Mouse (Mus musculus): ENCODE results near the gene Prss56. TPM values are rescaled to one million over a fixed set of nuclear protein-coding genes. Genes with fewer than 3 reads are reported as not detected.
A peak's percentile ranks its signal among the peaks of the same experiment; 100 is the strongest.

The Prss56 gene
- polyA plus RNA-seq, 1 experiment from 2014 or later, result not detected

DNA sequence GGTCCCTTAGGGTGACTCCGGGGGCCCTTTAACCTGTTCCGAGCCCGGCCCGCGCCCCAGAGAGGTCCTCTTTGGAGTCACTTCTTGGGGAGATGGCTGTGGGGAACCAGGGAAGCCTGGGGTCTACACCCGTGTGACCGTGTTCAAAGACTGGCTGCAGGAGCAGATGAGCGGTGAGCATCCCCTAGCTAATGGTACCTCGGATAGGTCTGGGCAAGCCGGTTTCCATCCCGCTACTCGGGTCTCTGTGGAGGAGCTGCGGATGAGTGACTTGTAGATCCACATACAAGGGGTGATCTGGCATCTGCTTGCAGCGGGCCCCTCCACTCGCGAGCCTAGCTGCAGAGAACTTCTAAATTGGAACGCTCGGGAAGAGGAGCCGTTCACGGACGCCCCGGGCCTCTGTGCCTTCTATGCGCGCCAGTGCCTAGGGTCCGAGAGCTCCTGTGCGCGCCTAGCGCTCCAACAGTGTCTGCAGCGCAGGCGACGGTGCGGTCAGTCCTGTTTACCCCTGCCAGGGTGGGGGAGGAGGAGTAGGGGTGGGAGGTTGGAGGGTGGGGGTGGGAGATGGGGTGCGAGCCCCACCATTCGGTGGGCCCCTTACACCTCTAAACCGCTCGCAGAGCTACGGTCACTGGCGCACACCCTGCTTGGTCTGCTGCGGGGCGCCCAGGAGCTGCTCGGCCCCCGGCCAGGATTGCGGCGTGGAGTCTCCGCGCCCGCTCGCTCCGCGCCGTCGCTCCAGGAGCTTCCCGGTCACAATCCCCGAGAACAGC, 3.3 kb downstream of the Prss56 start:
- WGBS, result under 1% methylated on average over 53 of the region's 54 CpGs
- ATAC-seq (ENCODE audit: low FRiP score), result peak; percentile 39
- Histone ChIP-seq H3K9ac (peak overlapping the region; percentile 57), H3K4me1 (peaks cover 21% of the 10 kb centered on the region), H3K4me2 (peak overlapping the region; percentile 84), H3K9me3 (no peaks in the 10 kb centered on the region), H3K27me3 (peaks cover 78% of the 10 kb centered on the region), H3K27ac (no peak overlapping the region), H3K36me3 (replicated peaks) (no peaks in the 10 kb centered on the region), H3K4me3 (replicated peaks) (peak overlapping the region; percentile 44)

DNA sequence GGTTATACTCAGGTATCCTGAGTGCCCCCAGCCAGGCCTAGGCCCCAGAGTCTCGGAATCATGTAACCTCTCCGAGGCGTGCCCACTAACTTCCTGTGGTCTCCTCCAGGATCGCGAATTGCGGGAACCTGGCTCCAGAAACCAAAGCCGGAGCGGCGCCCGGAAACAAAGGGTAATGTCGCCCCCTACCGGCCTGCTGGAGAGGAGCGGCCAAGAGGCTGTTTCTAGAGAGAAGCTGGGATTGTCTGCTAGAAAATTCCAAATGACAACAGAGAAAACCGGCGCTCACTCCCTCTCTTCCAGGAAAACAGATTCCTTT, 3.9 kb downstream of the Prss56 start:
- 0% methylated on average over 15 of the region's 15 CpGs for WGBS
- Histone ChIP-seq H3K9me3 (no peaks in the 10 kb centered on the region), H3K4me3 (replicated peaks) (peak overlapping the region; percentile 44), H3K9ac (peak overlapping the region; percentile 57), H3K4me2 (peak overlapping the region; percentile 84), H3K4me1 (peaks cover 21% of the 10 kb centered on the region), H3K27me3 (peaks cover 76% of the 10 kb centered on the region), H3K27ac (no peak overlapping the region), H3K36me3 (replicated peaks) (no peaks in the 10 kb centered on the region)
- ATAC-seq (ENCODE audit: low FRiP score), result peak; percentile 54

DNA sequence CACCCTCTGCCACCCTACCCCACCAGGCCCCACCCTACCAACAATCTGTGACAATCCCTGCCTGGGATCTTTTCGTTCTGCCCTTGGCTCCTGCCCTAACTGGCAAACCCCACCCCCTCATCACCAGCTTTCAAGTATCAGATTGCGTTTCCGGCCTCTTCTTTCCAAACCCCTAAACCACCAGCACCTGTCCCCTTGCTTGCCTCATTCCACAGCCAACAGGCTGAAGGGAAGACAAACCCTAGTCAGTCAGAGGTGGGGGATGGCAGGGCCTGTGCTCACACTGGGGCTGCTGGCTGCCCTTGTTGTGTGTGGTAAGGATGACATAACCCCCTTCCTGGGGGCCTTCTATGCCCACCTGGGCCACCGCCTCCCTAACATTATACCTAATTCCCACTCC, 7.3 kb downstream of the Prss56 start, which contains the start of gene Chrnd:
Gene Chrnd (plus strand): TSS at position 179 of the 400 bp plus-strand sequence.
- Histone ChIP-seq H3K4me1 (peaks cover 8% of the 10 kb centered on the region), H3K4me2 (no peak within 1 kb of the TSS), H3K27me3 (peaks cover 46% of the 10 kb centered on the region), H3K9ac (no peak within 1 kb of the TSS), H3K27ac (no peak within 1 kb of the TSS), H3K9me3 (no peaks in the 10 kb centered on the region), H3K36me3 (replicated peaks) (no peaks in the 10 kb centered on the region), H3K4me3 (replicated peaks) (no peak within 1 kb of the TSS)
- WGBS, result 34% methylated on average over 4 of the region's 4 CpGs
- ATAC-seq (ENCODE audit: low FRiP score), result no peak

DNA sequence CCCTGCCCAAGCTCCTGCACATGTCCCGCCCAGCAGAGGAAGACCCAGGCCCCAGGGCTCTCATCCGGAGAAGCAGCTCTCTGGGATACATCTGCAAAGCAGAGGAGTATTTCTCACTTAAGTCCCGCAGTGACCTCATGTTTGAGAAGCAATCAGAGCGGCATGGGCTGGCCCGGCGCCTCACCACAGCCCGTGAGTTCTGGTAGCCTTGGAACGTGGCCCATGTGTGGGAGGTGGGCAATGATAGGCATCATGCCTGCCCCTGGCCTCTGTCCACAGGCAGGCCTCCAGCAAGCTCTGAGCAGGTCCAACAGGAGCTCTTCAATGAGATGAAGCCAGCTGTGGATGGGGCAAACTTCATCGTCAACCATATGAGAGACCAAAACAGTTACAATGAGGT, 14.2 kb downstream of the Prss56 start:
- no peak overlapping the region for H3K9ac ChIP-seq
- H3K4me3 ChIP-seq (replicated peaks), result no peak overlapping the region
- H3K4me2 ChIP-seq, result no peak overlapping the region
- 85% methylated on average over 9 of the region's 9 CpGs for WGBS
- no peaks in the 10 kb centered on the region for H3K4me1 ChIP-seq
- no peaks in the 10 kb centered on the region for H3K9me3 ChIP-seq
- H3K27ac ChIP-seq, result no peak overlapping the region
- H3K27me3 ChIP-seq, result 0 out of 2 replicates have a peak, but pooled peaks cover 10% of the 10 kb centered on the region
- ATAC-seq (ENCODE audit: low FRiP score), result no peak
- H3K36me3 ChIP-seq (replicated peaks), result no peaks in the 10 kb centered on the region

DNA sequence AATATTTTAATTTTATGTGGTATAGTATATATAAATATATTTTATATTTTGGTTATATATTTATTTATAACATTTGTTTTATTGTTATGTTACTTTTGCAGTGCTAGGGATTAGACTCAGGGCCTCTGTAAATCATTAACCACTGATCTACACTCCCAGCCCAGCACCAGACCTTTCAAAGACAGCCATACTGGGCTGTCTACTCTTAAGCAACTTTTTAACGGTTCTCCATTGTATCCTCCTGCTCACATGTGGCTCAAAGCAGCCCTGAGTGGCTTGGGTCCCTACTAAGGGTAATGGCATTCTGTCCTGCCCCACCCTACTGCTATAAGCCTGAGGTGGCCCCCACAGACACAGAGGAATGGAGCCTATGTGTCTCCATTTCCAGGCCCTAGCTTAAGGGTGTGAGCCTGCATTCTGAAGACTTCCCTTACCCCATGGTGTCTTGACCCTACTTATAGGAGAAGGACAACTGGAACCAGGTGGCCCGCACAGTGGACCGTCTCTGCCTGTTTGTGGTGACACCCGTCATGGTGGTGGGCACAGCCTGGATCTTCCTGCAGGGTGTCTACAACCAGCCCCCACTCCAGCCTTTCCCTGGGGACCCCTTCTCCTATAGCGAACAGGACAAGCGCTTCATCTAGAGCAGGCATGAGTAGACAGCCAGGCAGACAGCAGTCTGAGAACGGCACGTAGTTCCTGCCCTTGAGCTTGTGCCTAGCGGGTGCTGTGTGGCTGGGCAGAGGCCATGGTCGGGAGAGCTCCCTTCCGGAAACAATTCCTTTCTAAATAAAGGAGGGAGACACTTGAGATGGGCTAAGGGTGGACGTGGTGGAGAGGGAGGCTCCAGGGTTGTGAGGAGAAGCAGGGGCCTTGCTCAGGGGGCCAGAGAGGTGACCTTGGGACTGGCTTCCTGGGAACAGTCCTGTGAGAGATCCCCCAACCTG, 15.3 kb downstream of the Prss56 start:
- Histone ChIP-seq H3K9ac (no peak overlapping the region), H3K36me3 (replicated peaks) (no peaks in the 10 kb centered on the region), H3K4me1 (no peaks in the 10 kb centered on the region), H3K9me3 (no peaks in the 10 kb centered on the region), H3K27me3 (0 out of 2 replicates have a peak, but pooled peaks cover 9% of the 10 kb centered on the region), H3K4me3 (replicated peaks) (no peak overlapping the region), H3K27ac (no peak overlapping the region), H3K4me2 (no peak overlapping the region)
- 76% methylated on average over 12 of the region's 12 CpGs for WGBS
- ATAC-seq (ENCODE audit: low FRiP score), result no peak

DNA sequence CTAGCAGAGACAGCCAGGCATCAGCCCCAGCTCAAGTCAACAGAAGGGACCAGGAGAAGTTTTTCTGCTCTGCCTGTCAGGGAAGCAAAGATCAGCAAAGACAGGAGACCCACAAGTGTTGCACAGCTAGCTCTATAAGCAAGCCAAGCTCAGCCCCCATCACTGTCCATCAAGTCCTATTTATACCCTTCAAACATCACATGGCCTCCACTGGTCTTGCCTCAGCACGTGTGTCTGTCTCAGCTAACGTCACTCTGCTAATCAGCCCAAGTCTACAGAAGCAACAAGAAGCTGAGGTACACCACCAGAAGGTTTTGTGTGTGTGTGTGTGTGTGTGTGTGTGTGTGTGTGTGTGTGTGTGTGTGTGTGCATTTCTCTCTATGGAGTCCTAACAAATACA, 17.7 kb downstream of the Prss56 start:
- H3K4me3 ChIP-seq (replicated peaks), result no peak overlapping the region
- H3K4me2 ChIP-seq, result no peak overlapping the region
- H3K36me3 ChIP-seq (replicated peaks), result no peaks in the 10 kb centered on the region
- 76% methylated on average over 2 of the region's 2 CpGs for WGBS
- no peak overlapping the region for H3K27ac ChIP-seq
- no peak for ATAC-seq (ENCODE audit: low FRiP score)
- peaks cover 15% of the 10 kb centered on the region for H3K27me3 ChIP-seq
- no peaks in the 10 kb centered on the region for H3K9me3 ChIP-seq
- no peak overlapping the region for H3K9ac ChIP-seq
- no peaks in the 10 kb centered on the region for H3K4me1 ChIP-seq

DNA sequence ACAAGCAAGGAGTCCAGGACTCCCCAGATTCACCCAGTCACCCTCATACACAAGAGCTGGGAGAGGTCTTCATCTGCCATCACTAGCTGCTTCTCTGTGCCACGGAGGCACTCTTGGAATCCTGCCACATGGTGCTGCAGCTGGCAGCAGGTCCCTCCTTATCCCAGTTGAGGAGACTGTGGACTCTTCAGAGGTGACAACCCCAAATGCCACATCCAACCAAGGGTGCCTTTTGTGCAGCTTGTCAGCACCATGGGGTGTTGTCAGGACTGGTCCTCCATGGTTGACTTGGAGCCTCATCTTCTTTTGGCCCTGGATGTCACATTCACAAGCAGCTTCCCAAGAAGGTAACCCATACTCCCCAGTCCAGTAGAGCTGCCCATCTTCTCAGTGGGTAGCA, 18.7 kb downstream of the Prss56 start:
- WGBS, result 44% methylated on average over 1 of the region's 1 CpGs
- Histone ChIP-seq H3K9me3 (no peaks in the 10 kb centered on the region), H3K27ac (no peak overlapping the region), H3K9ac (no peak overlapping the region), H3K4me3 (replicated peaks) (no peak overlapping the region), H3K36me3 (replicated peaks) (no peaks in the 10 kb centered on the region), H3K4me2 (no peak overlapping the region), H3K4me1 (no peaks in the 10 kb centered on the region), H3K27me3 (peaks cover 25% of the 10 kb centered on the region)
- no peak for ATAC-seq (ENCODE audit: low FRiP score)

DNA sequence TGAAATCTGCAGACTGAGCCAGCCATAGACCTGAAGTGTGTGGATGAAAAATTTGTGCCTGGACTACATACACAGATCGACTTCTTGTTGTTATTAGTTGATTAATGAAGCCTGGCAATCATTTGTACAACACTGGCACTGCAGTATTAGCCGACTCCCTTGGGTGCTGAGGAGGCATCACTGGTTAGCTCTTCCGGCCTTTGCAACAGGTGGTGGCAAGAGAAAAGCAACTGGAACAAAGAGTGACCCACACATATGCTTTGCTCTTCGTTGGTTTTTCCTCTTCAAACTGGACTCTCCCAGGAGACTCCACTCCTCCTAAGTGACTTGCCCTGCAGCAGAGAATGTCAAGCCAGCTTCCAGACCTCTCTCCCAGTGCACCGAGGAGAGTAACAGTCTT, 20.7 kb downstream of the Prss56 start:
- no peak for ATAC-seq (ENCODE audit: low FRiP score)
- no peak overlapping the region for H3K4me2 ChIP-seq
- WGBS, result 80% methylated on average over 5 of the region's 5 CpGs
- H3K36me3 ChIP-seq (replicated peaks), result no peaks in the 10 kb centered on the region
- H3K4me3 ChIP-seq (replicated peaks), result no peak overlapping the region
- H3K9me3 ChIP-seq, result no peaks in the 10 kb centered on the region
- no peak overlapping the region for H3K9ac ChIP-seq
- no peaks in the 10 kb centered on the region for H3K4me1 ChIP-seq
- no peak overlapping the region for H3K27ac ChIP-seq
- H3K27me3 ChIP-seq, result peaks cover 43% of the 10 kb centered on the region

DNA sequence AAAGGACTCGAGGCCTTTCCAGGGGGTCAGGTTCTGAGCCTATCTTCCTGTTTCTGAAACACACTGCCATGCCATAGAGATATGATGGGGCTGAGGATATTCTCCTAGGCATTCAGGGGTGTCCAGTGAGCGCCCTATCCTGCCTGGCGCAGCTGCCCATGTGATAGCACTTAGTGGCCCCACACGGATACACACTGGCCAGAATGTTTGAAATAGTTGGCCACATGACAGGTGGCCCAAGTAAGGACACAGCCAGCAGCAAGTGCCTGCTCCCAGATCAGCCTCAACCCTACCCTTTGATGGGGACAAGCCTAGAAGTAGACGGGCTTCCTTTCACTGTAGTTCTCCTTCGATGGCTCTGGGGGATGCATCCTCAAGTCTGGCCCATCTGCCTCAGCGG, 21.4 kb downstream of the Prss56 start, which contains the start of gene Chrng:
Gene Chrng (plus strand): TSS at position 193 of the 400 bp plus-strand sequence.
- Histone ChIP-seq H3K27ac (no peak within 1 kb of the TSS), H3K36me3 (replicated peaks) (no peaks in the 10 kb centered on the region), H3K9me3 (no peaks in the 10 kb centered on the region), H3K4me2 (no peak within 1 kb of the TSS), H3K4me3 (replicated peaks) (no peak within 1 kb of the TSS), H3K27me3 (peaks cover 41% of the 10 kb centered on the region), H3K9ac (no peak within 1 kb of the TSS), H3K4me1 (no peaks in the 10 kb centered on the region)
- WGBS, result 90% methylated on average over 7 of the region's 7 CpGs
- ATAC-seq (ENCODE audit: low FRiP score), result no peak

DNA sequence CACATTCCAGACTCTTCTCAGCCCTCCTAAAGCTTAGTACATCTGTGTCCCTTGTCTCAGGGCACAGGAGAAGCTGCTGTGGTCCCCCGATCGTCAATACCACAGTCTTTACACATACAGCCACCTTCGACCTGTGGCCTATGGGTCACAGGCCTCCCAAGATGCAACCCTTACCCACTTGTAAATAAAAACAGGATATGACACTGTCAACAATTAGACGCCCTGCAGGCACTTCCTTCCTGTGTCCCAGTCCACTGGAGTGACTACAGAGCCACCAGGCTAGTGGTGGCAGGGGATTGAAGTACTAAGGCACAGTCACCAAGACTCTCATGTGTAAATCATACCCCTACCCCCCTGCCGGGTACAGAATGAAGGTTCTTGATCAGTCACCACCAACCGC, 21.9 kb downstream of the Prss56 start:
- no peak overlapping the region for H3K4me2 ChIP-seq
- 73% methylated on average over 6 of the region's 6 CpGs for WGBS
- H3K36me3 ChIP-seq (replicated peaks), result no peaks in the 10 kb centered on the region
- H3K27ac ChIP-seq, result no peak overlapping the region
- H3K27me3 ChIP-seq, result peaks cover 44% of the 10 kb centered on the region
- no peaks in the 10 kb centered on the region for H3K4me1 ChIP-seq
- no peak for ATAC-seq (ENCODE audit: low FRiP score)
- no peak overlapping the region for H3K9ac ChIP-seq
- no peaks in the 10 kb centered on the region for H3K9me3 ChIP-seq
- no peak overlapping the region for H3K4me3 ChIP-seq (replicated peaks)

DNA sequence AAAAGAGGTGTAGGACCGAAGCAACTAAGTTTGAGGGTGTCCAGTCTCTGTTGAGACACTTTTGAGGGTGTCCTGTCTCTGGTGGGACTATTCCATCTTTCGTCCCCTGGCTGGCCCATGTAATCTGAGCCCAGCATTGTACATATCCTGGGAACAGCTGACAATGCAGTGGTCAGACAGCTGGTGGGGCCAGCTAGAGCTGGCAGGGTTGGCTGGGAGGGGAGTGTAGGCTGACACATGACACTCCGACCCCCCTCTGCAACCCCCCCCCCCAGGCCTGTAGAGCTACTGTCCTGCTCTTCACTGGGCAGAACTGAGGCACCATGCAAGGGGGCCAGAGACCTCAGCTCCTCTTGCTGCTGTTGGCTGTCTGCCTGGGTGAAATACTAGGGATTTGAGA, 22.4 kb downstream of the Prss56 start:
- Histone ChIP-seq H3K27ac (no peak overlapping the region), H3K4me1 (no peaks in the 10 kb centered on the region), H3K4me3 (replicated peaks) (no peak overlapping the region), H3K36me3 (replicated peaks) (no peaks in the 10 kb centered on the region), H3K9ac (0 out of 2 replicates have a peak overlapping the region, but pooled peaks have one; percentile 14), H3K27me3 (peaks cover 44% of the 10 kb centered on the region), H3K9me3 (no peaks in the 10 kb centered on the region), H3K4me2 (no peak overlapping the region)
- no peak for ATAC-seq (ENCODE audit: low FRiP score)
- 61% methylated on average over 3 of the region's 3 CpGs for WGBS

DNA sequence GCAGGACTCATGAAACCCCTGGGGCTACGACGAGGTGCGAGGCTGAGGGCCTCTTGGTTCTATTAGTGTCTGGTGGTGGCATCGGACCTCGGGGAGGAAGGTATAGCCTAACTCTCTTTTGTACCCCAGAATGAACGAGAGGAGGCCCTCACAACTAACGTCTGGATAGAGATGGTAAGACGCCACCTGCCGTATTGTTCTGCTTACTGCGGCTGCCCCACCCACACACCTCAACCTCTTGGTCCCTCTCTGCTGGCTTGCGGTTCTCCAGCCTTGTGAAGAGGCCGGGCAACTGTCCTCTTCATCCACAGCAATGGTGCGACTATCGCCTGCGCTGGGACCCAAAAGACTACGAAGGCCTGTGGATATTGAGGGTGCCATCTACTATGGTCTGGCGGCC, 23.2 kb downstream of the Prss56 start:
- Histone ChIP-seq H3K4me2 (no peak overlapping the region), H3K36me3 (replicated peaks) (no peaks in the 10 kb centered on the region), H3K9ac (no peak overlapping the region), H3K9me3 (no peaks in the 10 kb centered on the region), H3K27me3 (peaks cover 38% of the 10 kb centered on the region), H3K27ac (no peak overlapping the region), H3K4me3 (replicated peaks) (no peak overlapping the region), H3K4me1 (no peaks in the 10 kb centered on the region)
- 17% methylated on average over 17 of the region's 17 CpGs for WGBS
- ATAC-seq (ENCODE audit: low FRiP score), result no peak

All from forebrain, embryonic 12.5 days (tissue).